Mouse (Mus musculus) heart, postnatal 0 days (tissue): ENCODE measurements at regions not wholly inside any gene's neighbourhood (a gene's known extent, or its start where the extent isn't known, plus 50 kb on each side); places are given as distances from the start of the nearest gene placed in this dataset.

Experiments
- ATAC-seq: fragments of 200-750 bp; cut with Nextera tagmentation; 2 replicates; pipeline ENCODE4 v1.8.0; 2017; ENCODE audit warnings: low read depth, moderate number of reproducible peaks, moderate library complexity; ENCODE audit not compliant: insufficient read depth
- DNase-seq: peaks from one replicate; pipeline ENCODE4 v3.0.0-alpha.2; 2016; ENCODE audit warnings: low spot score
- H3K27ac ChIP-seq: fragments of 300-500 bp; sonication (generic); 2 replicates; pipeline ENCODE4 v1.5.1; 2014; ENCODE audit warnings: low read depth, mild to moderate bottlenecking
- H3K27me3 ChIP-seq: fragments of 300-500 bp; sonication (generic); 2 replicates; pipeline ENCODE4 v1.6.1; 2014; ENCODE audit warnings: low read length, mixed read lengths; ENCODE audit not compliant: control insufficient read depth, insufficient read depth
- H3K36me3 ChIP-seq: fragments of 300-500 bp; sonication (generic); replicated peaks from 2 replicates; pipeline ENCODE4 v1.6.1; 2014; ENCODE audit warnings: low read length, mixed read lengths; ENCODE audit not compliant: control insufficient read depth, insufficient read depth
- H3K4me1 ChIP-seq: fragments of 300-500 bp; sonication (generic); 2 replicates; pipeline ENCODE4 v1.6.1; 2014; ENCODE audit warnings: antibody characterized with exemption; ENCODE audit not compliant: control insufficient read depth, insufficient read depth
- H3K4me2 ChIP-seq: fragments of 300-500 bp; sonication (generic); 2 replicates; pipeline ENCODE4 v1.6.1; 2014; ENCODE audit warnings: low read depth, mild to moderate bottlenecking, low read length, moderate library complexity
- H3K4me3 ChIP-seq: fragments of 300-500 bp; sonication (generic); 2 replicates; pipeline ENCODE4 v1.5.1; 2014; ENCODE audit warnings: low read depth, low read length
- H3K9ac ChIP-seq: fragments of 300-500 bp; sonication (generic); replicated peaks from 2 replicates; pipeline ENCODE4 v1.6.1; 2014; ENCODE audit warnings: low read depth, low read length, mixed read lengths
- H3K9me3 ChIP-seq: fragments of 300-500 bp; sonication (generic); replicated peaks from 2 replicates; pipeline ENCODE4 v1.6.1; 2016; ENCODE audit warnings: low read length; ENCODE audit not compliant: control insufficient read depth
- CTCF ChIP-seq: IDR thresholded peaks from 2 replicates; pipeline ENCODE4 v1.5.1; 2016; ENCODE audit warnings: antibody characterized with exemption, control low read depth, low read depth
- EP300 ChIP-seq: IDR thresholded peaks from 2 replicates; pipeline ENCODE4 v1.6.1; 2016; ENCODE audit warnings: antibody characterized with exemption, low read depth
- WGBS: fragments of 180-500 bp; shearing (Covaris S2); extraction: QIAGEN DNeasy Blood & Tissue Kit; methylation state at CpG from one replicate; pipeline ENCODE4 v1.1.7; 2014; 5-methylcytosine and 5-hydroxymethylcytosine counted together

DNA sequence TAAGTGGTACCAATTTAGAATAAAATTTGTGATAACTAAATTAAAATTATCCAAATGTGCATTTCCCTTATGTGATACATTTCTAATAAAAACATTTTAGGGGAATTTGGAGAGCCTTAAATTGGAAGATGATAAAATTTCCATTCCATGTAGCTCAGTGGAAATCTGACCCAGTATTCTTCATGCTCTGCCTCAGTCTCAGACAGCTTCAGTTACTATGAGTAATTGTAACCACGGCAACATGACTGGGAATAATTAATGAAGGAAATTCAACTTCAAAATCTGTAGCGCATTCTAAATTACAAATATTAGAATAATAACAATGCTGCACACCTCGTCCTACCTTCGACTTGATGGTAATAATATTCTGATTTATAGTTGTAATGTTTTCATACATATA lies 350.8 kb upstream of the Negr1 start:
- no peak overlapping the region for H3K4me3 ChIP-seq
- DNase-seq (no peak), ATAC-seq (no peak)
- no peaks in the 10 kb centered on the region for H3K9me3 ChIP-seq
- no peak overlapping the region for H3K27ac ChIP-seq
- TF ChIP-seq EP300 (no peak), CTCF (no peak)
- no peaks in the 10 kb centered on the region for H3K36me3 ChIP-seq
- H3K9ac ChIP-seq: no peak overlapping the region
- WGBS: 84% methylated on average over 4 of the region's 4 CpGs
- H3K4me1 ChIP-seq: no peaks in the 10 kb centered on the region
- H3K4me2 ChIP-seq: no peak overlapping the region
- no peaks in the 10 kb centered on the region for H3K27me3 ChIP-seq

DNA sequence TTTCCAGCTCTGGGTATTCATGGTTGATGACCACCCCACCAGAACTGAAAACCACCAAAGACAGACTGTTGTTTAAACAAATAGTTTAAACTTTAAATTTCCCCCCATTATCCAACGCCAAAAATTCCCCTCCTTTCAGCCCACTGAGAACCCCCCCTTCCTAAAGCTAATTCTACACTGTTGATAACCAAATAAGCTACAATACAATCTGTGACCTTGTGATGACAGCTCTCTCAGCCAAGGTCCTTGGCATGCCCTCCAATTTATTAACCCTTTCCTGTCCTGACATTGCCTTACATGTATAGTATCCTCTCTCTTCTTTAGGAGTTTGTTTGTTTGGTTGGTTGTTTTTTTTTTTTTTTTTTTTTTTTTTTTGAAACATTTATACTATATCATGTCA lies 346.8 kb upstream of the Negr1 start:
- H3K4me2 ChIP-seq: no peak overlapping the region
- WGBS: 10% methylated on average over 1 of the region's 1 CpGs

DNA sequence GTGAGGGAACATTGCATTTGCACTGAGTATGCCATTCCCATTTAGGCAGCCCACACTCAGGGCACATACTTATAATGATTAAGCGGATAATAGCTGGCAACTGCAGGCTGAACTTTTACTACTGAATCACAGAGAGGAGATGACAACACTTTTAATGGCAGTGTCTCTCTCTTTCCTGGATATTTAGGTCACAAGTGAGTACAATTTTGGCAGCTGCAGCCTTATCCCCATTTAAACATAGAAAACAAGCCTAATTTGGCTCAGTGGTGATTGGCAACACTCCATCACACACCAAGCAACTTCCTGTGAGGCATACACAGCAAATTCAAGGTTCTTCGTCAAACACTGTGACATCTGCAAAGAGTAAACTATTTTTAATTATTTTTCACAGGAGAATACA lies 329.5 kb upstream of the Negr1 start:
- H3K4me2 ChIP-seq: no peak overlapping the region
- TF ChIP-seq EP300 (no peak), CTCF (no peak)

More for the DNA sequence above, 346.8 kb upstream of the Negr1 start:
- Histone ChIP-seq H3K9me3 (no peaks in the 10 kb centered on the region), H3K36me3 (no peaks in the 10 kb centered on the region), H3K27ac (peak overlapping the region; percentile 60; the same call in 1 of the 2 replicates), H3K9ac (no peak overlapping the region), H3K27me3 (no peaks in the 10 kb centered on the region), H3K4me1 (no peaks in the 10 kb centered on the region), H3K4me3 (no peak overlapping the region)
- ATAC-seq (peak; percentile 88), DNase-seq (peak; percentile 60)
- no peak for TF ChIP-seq CTCF
- no peak for TF ChIP-seq EP300

DNA sequence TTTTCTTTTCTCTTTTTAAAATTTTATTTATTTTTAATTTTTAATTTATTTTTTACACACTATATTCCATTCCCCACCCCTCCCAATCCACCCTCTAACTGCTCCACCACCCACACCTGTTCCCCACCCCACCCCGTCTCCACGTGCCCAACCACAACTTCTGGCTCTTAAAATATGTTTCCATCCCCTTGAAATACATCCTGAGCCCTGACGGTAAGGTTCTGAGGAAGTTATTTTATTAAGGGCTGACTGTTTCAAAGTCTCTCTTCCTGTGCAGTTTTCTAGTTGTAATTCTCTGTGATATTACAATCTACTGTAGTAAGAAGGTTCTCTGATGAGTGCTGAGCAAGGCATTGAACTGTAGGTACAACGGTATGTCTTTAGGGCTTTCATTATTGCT lies 325.6 kb upstream of the Negr1 start:
- Histone ChIP-seq H3K4me2 (no peak overlapping the region), H3K27me3 (no peaks in the 10 kb centered on the region), H3K9ac (no peak overlapping the region), H3K4me1 (no peaks in the 10 kb centered on the region), H3K36me3 (no peaks in the 10 kb centered on the region), H3K4me3 (no peak overlapping the region), H3K9me3 (no peaks in the 10 kb centered on the region), H3K27ac (no peak overlapping the region)
- no peak for TF ChIP-seq CTCF
- TF ChIP-seq EP300: no peak
- 72% methylated on average over 4 of the region's 4 CpGs for WGBS
- ATAC-seq (no peak), DNase-seq (no peak)

More for the DNA sequence above, 329.5 kb upstream of the Negr1 start:
- Histone ChIP-seq H3K9me3 (no peaks in the 10 kb centered on the region), H3K4me3 (no peak overlapping the region), H3K4me1 (no peaks in the 10 kb centered on the region), H3K27me3 (no peaks in the 10 kb centered on the region), H3K27ac (no peak overlapping the region), H3K9ac (no peak overlapping the region), H3K36me3 (no peaks in the 10 kb centered on the region)
- ATAC-seq (no peak), DNase-seq (no peak)
- 77% methylated on average over 2 of the region's 2 CpGs for WGBS

DNA sequence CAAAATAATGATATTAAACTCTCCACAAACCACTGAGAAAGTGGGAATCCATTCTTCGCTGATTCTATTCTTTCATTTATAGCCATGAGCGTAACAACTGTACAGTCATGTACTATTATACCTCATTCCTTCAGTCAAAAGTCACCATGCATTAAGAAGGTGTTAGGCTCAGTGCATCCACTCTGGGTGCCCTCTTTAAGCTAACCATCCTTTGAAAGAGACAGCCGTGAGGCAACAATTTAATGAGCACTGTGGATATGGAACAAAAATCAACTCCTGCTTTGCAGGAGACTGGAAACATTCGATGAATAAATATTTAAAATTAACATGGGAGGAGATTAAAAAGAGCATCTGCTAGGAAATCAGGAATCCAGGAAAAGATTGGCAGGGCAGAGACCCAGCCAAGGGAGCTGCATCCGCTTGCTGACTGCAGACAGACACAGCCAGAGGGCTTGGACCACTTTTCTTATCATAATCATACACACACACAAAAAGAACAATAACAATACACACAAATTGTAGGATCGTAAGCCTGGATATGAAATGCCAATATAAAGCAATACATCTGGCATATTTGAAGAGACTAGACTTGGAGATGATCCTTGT lies 309.2 kb upstream of the Negr1 start:
- H3K36me3 ChIP-seq: no peaks in the 10 kb centered on the region
- H3K9ac ChIP-seq: no peak overlapping the region
- WGBS: 79% methylated on average over 6 of the region's 6 CpGs

More for the DNA sequence above, 309.2 kb upstream of the Negr1 start:
- Histone ChIP-seq H3K9me3 (no peaks in the 10 kb centered on the region), H3K4me2 (no peak overlapping the region), H3K4me3 (no peak overlapping the region), H3K27ac (no peak overlapping the region), H3K4me1 (no peaks in the 10 kb centered on the region), H3K27me3 (no peaks in the 10 kb centered on the region)
- ATAC-seq (no peak), DNase-seq (no peak)
- TF ChIP-seq EP300 (no peak), CTCF (no peak)
